Comparison of ENCODE assay signal across 17 mouse cellular contexts in genomic region chr4:41563297-41563696, GRCm38 (mm10). TPM values are rescaled to one million over a fixed set of nuclear protein-coding genes. Genes with fewer than 3 reads are reported as not detected.
"Had no signal": no experiment of that assay in that cellular context is flagged by ENCODE, and none has a peak within 500 bp of the region (broad histone marks: within the 10 kb centered on the region; RNA-seq: fewer than 3 reads in every experiment).

No protein-coding gene starts in this region.

- H3K4me3 ChIP-seq: megakaryocyte, embryonic 14.5 days; midbrain, embryonic 13.5 days; midbrain, embryonic 15.5 days; neural tube, embryonic 12.5 days; stomach, embryonic 15.5 days had no signal

- DNase-seq: lung, embryonic 14.5 days; lung, postnatal 10 days; lung, postnatal 4 days; right cerebral cortex, postnatal 14 days; thymus, adult 2 months; thymus, postnatal 25 days; thymus, postnatal 4 days had no signal

- H3K4me2 ChIP-seq: lung, embryonic 14.5 days; midbrain, embryonic 11.5 days; midbrain, embryonic 13.5 days; midbrain, embryonic 15.5 days; neural tube, embryonic 12.5 days; stomach, embryonic 15.5 days had no signal

- H3K36me3 ChIP-seq: midbrain, embryonic 15.5 days; stomach, embryonic 15.5 days had no signal

- H3K27me3 ChIP-seq: midbrain, embryonic 13.5 days; midbrain, embryonic 15.5 days; neural tube, embryonic 12.5 days had no signal

- ATAC-seq: midbrain, embryonic 13.5 days; midbrain, embryonic 15.5 days had no signal

- H3K9me3 ChIP-seq: megakaryocyte, embryonic 14.5 days; midbrain, embryonic 13.5 days; midbrain, embryonic 15.5 days; neural tube, embryonic 12.5 days; stomach, embryonic 15.5 days had no signal

- H3K9ac ChIP-seq: lung, embryonic 14.5 days; midbrain, embryonic 13.5 days; midbrain, embryonic 15.5 days; neural tube, embryonic 12.5 days; stomach, embryonic 15.5 days had no signal

- H3K27ac ChIP-seq: midbrain, embryonic 13.5 days; midbrain, embryonic 15.5 days; neural tube, embryonic 12.5 days; stomach, embryonic 15.5 days; stomach, postnatal 0 days had no signal

RNA-seq across cellular contexts. Expression of gene Dnaic1, which starts 6.3 kb away (rescaled TPM):
- total RNA-seq: monocyte, adult 5-6 weeks; neutrophil, adult 5-6 weeks had no signal

RNA-seq across cellular contexts. Expression of gene 1110017D15Rik, which starts 46.2 kb away (rescaled TPM):
- total RNA-seq: megakaryocyte progenitor cell, adult 5-6 weeks; neutrophil, adult 5-6 weeks had no signal
